In genomic region chr6:91156062-91156461, GRCm38 (mm10) we compare ENCODE assay signal across 8 mouse cellular contexts. TPM values are rescaled to one million over a fixed set of nuclear protein-coding genes. Genes with fewer than 3 reads are reported as not detected.
A peak's percentile ranks its signal among the peaks of the same experiment; 100 is the strongest.
DNase-seq lines count a peak whose midpoint lies in the region; ATAC-seq lines count a peak whose summit lies in the region.

No protein-coding gene starts in this region.

- no peaks in the 10 kb centered on the region for H3K9me3 ChIP-seq in embryonic facial prominence, embryonic 13.5 days
- H3K9me3 ChIP-seq in hindbrain, embryonic 14.5 days (ENCODE audit: control insufficient read depth, low read length) = no peaks in the 10 kb centered on the region
- no peaks in the 10 kb centered on the region for H3K9me3 ChIP-seq in midbrain, embryonic 14.5 days (ENCODE audit: control insufficient read depth, low read length)

- no peak overlapping the region for H3K9ac ChIP-seq in embryonic facial prominence, embryonic 13.5 days
- peak overlapping the region; percentile 78; the same call in 1 of the 2 replicates for H3K9ac ChIP-seq in hindbrain, embryonic 14.5 days
- peak overlapping the region; percentile 79; the same call in 1 of the 2 replicates for H3K9ac ChIP-seq in midbrain, embryonic 14.5 days (replicated peaks; ENCODE audit: low read length)

- no peak for ATAC-seq in embryonic facial prominence, embryonic 13.5 days (ENCODE audit: insufficient number of reproducible peaks, insufficient read depth, low FRiP score, low TSS enrichment, low read depth)
- no peak for ATAC-seq in hindbrain, embryonic 14.5 days (ENCODE audit: low FRiP score)
- ATAC-seq in midbrain, embryonic 14.5 days (ENCODE audit: low FRiP score, low TSS enrichment) = no peak
- ATAC-seq in megakaryocyte progenitor cell, adult 5-6 weeks (replicated peaks; ENCODE audit: poor library complexity) = no peak

- no peaks in the 10 kb centered on the region for H3K27me3 ChIP-seq in embryonic facial prominence, embryonic 13.5 days
- H3K27me3 ChIP-seq in hindbrain, embryonic 14.5 days (ENCODE audit: control insufficient read depth, insufficient read depth, low read length) = no peaks in the 10 kb centered on the region
- no peaks in the 10 kb centered on the region for H3K27me3 ChIP-seq in midbrain, embryonic 14.5 days (ENCODE audit: control insufficient read depth, insufficient read depth, low read length)

- H3K4me3 ChIP-seq in embryonic facial prominence, embryonic 13.5 days = peak overlapping the region; percentile 66
- H3K4me3 ChIP-seq in hindbrain, embryonic 14.5 days (replicated peaks; ENCODE audit: low read length) = peak overlapping the region; percentile 63
- peak overlapping the region; percentile 65 for H3K4me3 ChIP-seq in midbrain, embryonic 14.5 days (replicated peaks; ENCODE audit: low read depth, low read length)

- H3K4me1 ChIP-seq in embryonic facial prominence, embryonic 13.5 days = peaks cover 69% of the 10 kb centered on the region
- peaks cover 77% of the 10 kb centered on the region for H3K4me1 ChIP-seq in hindbrain, embryonic 14.5 days (replicated peaks; ENCODE audit: control insufficient read depth, insufficient read depth, low read length)
- peaks cover 81% of the 10 kb centered on the region for H3K4me1 ChIP-seq in midbrain, embryonic 14.5 days (ENCODE audit: control insufficient read depth, insufficient read depth, low read length)

- 19% methylated on average over 4 of the region's 4 CpGs for WGBS in embryonic facial prominence, embryonic 13.5 days
- WGBS in hindbrain, embryonic 14.5 days = 12% methylated on average over 4 of the region's 4 CpGs
- 19% methylated on average over 4 of the region's 4 CpGs for WGBS in midbrain, embryonic 14.5 days

- 0 out of 2 replicates have a peak, but pooled peaks cover 8% of the 10 kb centered on the region for H3K36me3 ChIP-seq in embryonic facial prominence, embryonic 13.5 days
- H3K36me3 ChIP-seq in hindbrain, embryonic 14.5 days (replicated peaks; ENCODE audit: control insufficient read depth, insufficient read depth) = 0 out of 2 replicates have a peak, but pooled peaks cover 4% of the 10 kb centered on the region
- peaks cover 3% of the 10 kb centered on the region; the same call in 1 of the 2 replicates for H3K36me3 ChIP-seq in midbrain, embryonic 14.5 days (ENCODE audit: control insufficient read depth, insufficient read depth, low read length)

- DNase-seq in kidney, adult 9 months = peak; percentile 17
- no peak for DNase-seq in kidney, postnatal 14 days
- DNase-seq in hindbrain, embryonic 14.5 days (ENCODE audit: low spot score) = no peak
- no peak for DNase-seq in midbrain, embryonic 14.5 days
- DNase-seq in thymus, postnatal 4 days = no peak
- DNase-seq in cerebellum, adult 8-10 months = no peak

- H3K4me2 ChIP-seq in embryonic facial prominence, embryonic 13.5 days = peak overlapping the region; percentile 83
- peak overlapping the region; percentile 95 for H3K4me2 ChIP-seq in hindbrain, embryonic 14.5 days (replicated peaks)
- H3K4me2 ChIP-seq in midbrain, embryonic 14.5 days (ENCODE audit: low read length) = peak overlapping the region; percentile 91

- H3K27ac ChIP-seq in embryonic facial prominence, embryonic 13.5 days = peak overlapping the region; percentile 80; the same call in 1 of the 2 replicates
- H3K27ac ChIP-seq in hindbrain, embryonic 14.5 days = peak overlapping the region; percentile 89
- peak overlapping the region; percentile 85 for H3K27ac ChIP-seq in midbrain, embryonic 14.5 days (replicated peaks; ENCODE audit: low read depth, low read length)

RNA-seq across cellular contexts. Expression of gene Hdac11, which starts 0.4 kb away (rescaled TPM):
- polyA plus RNA-seq in embryonic facial prominence, embryonic 13.5 days (2015; fragmentation: Nextera tagmentation; extraction: Ambion mirVana) = 12.8 and 15.6 TPM in 2 replicates
- polyA plus RNA-seq in hindbrain, embryonic 14.5 days (2014; fragmentation: Nextera tagmentation; extraction: Ambion mirVana) = 42.7 and 50.1 TPM in 2 replicates
- 42.1 and 50.3 TPM in 2 replicates for polyA plus RNA-seq in midbrain, embryonic 14.5 days (2014; fragmentation: Nextera tagmentation; extraction: Ambion mirVana)
- total RNA-seq in megakaryocyte progenitor cell, adult 5-6 weeks (2015) = 0.77 and 1.1 TPM in 2 replicates
- 1.2 and 1.4 TPM in 2 replicates for total RNA-seq in megakaryocyte progenitor cell, adult 5-6 weeks (2017)

RNA-seq across cellular contexts. Expression of gene Nup210, which starts 39.4 kb away (rescaled TPM):
- polyA plus RNA-seq in embryonic facial prominence, embryonic 13.5 days (2015; fragmentation: Nextera tagmentation; extraction: Ambion mirVana) = 5.9 and 6.9 TPM in 2 replicates
- 23.3 TPM in 2 replicates for polyA plus RNA-seq in hindbrain, embryonic 14.5 days (2014; fragmentation: Nextera tagmentation; extraction: Ambion mirVana)
- polyA plus RNA-seq in midbrain, embryonic 14.5 days (2014; fragmentation: Nextera tagmentation; extraction: Ambion mirVana) = 17.1 and 28.0 TPM in 2 replicates
- total RNA-seq in megakaryocyte progenitor cell, adult 5-6 weeks (2015) = 157 and 167 TPM in 2 replicates
- 173 and 176 TPM in 2 replicates for total RNA-seq in megakaryocyte progenitor cell, adult 5-6 weeks (2017)

RNA-seq across cellular contexts. Expression of gene Fbln2, which starts 56.2 kb away (rescaled TPM):
- 298 and 344 TPM in 2 replicates for polyA plus RNA-seq in embryonic facial prominence, embryonic 13.5 days (2015; fragmentation: Nextera tagmentation; extraction: Ambion mirVana)
- polyA plus RNA-seq in hindbrain, embryonic 14.5 days (2014; fragmentation: Nextera tagmentation; extraction: Ambion mirVana) = 26.2 and 27.2 TPM in 2 replicates
- 4.8 and 12.0 TPM in 2 replicates for polyA plus RNA-seq in midbrain, embryonic 14.5 days (2014; fragmentation: Nextera tagmentation; extraction: Ambion mirVana)
- total RNA-seq in megakaryocyte progenitor cell, adult 5-6 weeks (2015) = not detected in 2 replicates
- not detected in 2 replicates for total RNA-seq in megakaryocyte progenitor cell, adult 5-6 weeks (2017)

Comparison
In these comparisons a context has a peak if more than half of its experiments do, and no peak if none do; other contexts are left out.
1. RNA of gene Fbln2, which starts 56.2 kb away (polyA plus RNA-seq): 298 to 344 TPM in embryonic facial prominence, embryonic 13.5 days; 26.2 to 27.2 TPM in hindbrain, embryonic 14.5 days and 4.8 to 12.0 TPM in midbrain, embryonic 14.5 days; every median in the first group is over 10 times any median in the second.
2. Peak in every context shown above with its lines, with median percentiles within 50 percentile points of each other: H3K27ac ChIP-seq, H3K4me2 ChIP-seq and H3K4me3 ChIP-seq.